Mouse (Mus musculus) ES-CJ7 (cell line): ENCODE measurements at regions not wholly inside any gene's neighbourhood (a gene's known extent, or its start where the extent isn't known, plus 50 kb on each side); places are given as distances from the start of the nearest gene placed in this dataset.

Experiments
- DNase-seq: peaks from one replicate; pipeline ENCODE4 v3.0.0; 2011; ENCODE audit warnings: low read depth, low spot score

DNA sequence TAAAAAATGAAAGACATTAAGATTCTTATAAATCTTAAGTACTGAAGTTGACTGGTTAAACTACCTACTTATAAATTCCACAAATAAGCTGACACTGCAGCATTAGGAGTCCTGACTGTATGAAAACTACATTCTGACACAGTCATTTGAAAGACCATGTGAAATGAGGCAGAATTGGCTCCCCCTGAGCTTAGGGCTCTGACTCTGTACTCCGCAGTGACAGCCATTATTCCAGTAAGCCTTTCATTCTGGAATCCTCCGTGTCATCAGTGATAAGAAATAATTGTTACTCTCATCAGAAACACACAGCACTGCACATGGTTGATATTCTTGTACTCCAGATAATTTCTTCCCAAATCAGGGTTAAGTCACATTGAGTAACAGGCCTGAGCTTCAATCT is 610.3 kb upstream of the Cox7c start:
- no peak for DNase-seq

DNA sequence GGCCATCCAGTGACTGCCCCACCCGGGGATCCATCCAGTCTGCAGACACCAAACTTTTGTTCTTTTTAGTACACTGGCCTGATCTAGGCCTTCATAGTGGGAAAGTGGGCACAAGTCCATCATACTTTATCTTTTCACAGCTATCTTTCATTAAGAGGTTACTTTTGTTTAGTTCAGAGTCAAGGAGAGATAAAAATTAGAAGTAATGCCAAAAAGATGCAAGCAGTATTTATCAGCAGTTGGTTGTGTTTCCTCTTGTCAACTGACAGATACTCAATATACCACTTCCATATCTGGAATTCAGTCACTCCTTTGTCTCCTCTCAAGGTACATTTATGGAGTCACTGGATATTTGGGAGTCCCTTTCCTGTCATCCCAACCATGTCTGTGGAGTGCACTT is 575.1 kb upstream of the Cox7c start:
- no peak for DNase-seq

DNA sequence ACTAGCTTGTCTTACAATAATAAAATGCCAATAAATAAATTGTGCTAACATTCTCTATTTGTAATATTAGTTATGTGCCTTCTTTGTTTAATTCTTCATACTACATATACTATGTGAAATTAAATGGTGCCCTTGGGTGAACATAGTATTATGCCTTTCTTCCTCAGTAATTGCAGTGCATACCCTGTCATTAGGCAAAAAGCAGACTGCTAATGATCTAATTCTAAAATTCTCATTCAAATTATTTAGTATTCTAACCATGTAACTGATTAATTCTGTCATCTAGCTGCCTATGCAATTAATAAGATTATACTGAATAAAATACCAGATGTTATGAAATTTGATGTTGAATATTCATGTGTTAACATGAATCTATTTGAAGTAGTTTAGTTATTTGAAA is 555.3 kb upstream of the Cox7c start:
- no peak for DNase-seq

DNA sequence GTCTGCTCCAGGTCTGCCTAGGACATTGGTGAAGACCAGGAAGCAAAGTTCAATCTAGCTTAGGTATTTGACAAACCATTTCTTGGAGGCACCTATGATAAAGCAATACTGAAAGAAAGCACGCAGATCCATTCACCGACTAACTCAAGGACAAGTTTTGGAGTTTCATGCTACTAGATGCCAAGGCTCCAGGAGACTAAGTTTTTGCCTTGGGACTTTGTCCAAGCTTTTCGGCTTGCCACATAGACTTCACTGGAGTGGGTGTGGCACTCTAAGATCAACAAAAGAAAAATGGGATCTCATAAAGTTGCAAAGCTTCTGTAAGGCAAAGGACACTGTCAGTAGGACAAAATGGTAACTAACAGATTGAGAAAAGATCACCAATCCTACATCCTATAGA is 548.4 kb upstream of the Cox7c start:
- DNase-seq: no peak

DNA sequence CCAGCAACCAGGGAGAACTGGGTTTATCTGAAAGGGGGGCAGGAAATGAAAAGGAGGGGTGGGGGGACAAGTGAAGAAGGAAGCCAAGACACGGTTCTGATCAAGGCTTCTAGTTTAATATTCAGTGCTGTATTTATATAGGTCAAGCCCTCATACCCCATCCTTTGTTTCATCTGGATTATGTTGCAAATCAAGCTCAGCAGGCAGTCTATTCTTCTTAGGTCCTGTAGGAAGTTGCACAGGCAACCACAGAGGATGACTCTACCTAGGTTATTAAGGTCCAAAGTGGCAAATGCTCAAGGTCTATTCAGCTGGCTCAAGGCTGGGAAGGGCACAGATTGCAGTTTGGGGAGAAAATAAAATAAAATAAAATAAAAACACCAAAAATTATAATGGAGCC is 525.2 kb upstream of the Cox7c start:
- DNase-seq: peak; percentile 64

DNA sequence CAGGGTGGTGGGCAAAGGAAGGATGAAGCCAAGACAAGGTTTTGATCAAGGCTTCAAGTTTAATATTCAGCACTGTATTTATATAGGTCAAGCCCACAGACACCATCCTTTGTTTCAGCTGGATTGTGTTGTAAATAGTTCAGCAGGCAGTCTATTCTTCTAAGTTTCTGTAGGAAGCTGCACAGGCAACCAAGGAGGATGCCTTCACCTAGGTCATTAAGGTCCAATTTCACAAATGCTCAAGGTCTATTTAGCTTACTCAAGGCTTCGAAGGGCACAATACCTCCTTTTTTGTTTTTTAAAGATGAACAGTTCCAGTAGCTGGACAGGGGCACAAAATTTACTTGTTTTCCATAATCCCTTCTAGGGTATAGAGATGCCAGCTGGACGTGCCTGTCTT is 508.9 kb upstream of the Cox7c start:
- DNase-seq: peak; percentile 69
